Mouse (Mus musculus): ENCODE results near the gene Lce1b. TPM values are rescaled to one million over a fixed set of nuclear protein-coding genes. Genes with fewer than 3 reads are reported as not detected.
"Not testable (repeated sequence)": the region's sequence is repeated elsewhere in the genome, so short reads cannot be mapped to it uniquely, and the experiment has no call there.

The Lce1b gene
- total RNA-seq (2021) = not detected
- long read RNA-seq, experiment 1 = 0 reads
- long read RNA-seq, experiment 2 = 0 reads

GRCm38 (mm10) chr3:92656826-92657225 is at the start of gene Lce1b:
Gene Lce1b (minus strand): TSS chr3:92656926.
- no peak for DNase-seq (ENCODE audit: low spot score in 2 of 2)
- intact Hi-C loops (cut with DNase I) = no loop called here

- intact Hi-C loops (cut with DNase I) = no loop called here
- DNase-seq (ENCODE audit: low spot score in 2 of 2) = no peak
Measured at GRCm38 (mm10) chr3:92694613-92695012, 37.9 kb upstream of the Lce1b start.

GRCm38 (mm10) chr3:92691688-92692087 is 35.0 kb upstream of the Lce1b start:
- no peak for DNase-seq (ENCODE audit: low spot score in 2 of 2)
- intact Hi-C loops (cut with DNase I) = no loop called here

- DNase-seq (ENCODE audit: low spot score in 2 of 2) = peak in 1 of 2 experiments; percentile 12
- intact Hi-C loops (cut with DNase I) = not testable (repeated sequence)
Measured at GRCm38 (mm10) chr3:92689154-92689553, 32.4 kb upstream of the Lce1b start.

- DNase-seq (ENCODE audit: low spot score in 2 of 2) = no peak
- intact Hi-C loops (cut with DNase I) = no loop called here
Measured at GRCm38 (mm10) chr3:92687110-92687509, 30.4 kb upstream of the Lce1b start, which contains the start of gene Lce1d. Gene Lce1d (minus strand): TSS chr3:92687210.

GRCm38 (mm10) chr3:92678947-92679346 is 22.2 kb upstream of the Lce1b start, which contains the start of gene Lce1c:
Gene Lce1c (plus strand): TSS chr3:92679247.
- DNase-seq (ENCODE audit: low spot score in 2 of 2) = no peak
- intact Hi-C loops (cut with DNase I) = no loop called here

- DNase-seq (ENCODE audit: low spot score in 2 of 2) = no peak
- intact Hi-C loops (cut with DNase I) = no loop called here
Measured at GRCm38 (mm10) chr3:92670215-92670614, 13.5 kb upstream of the Lce1b start, which contains the start of gene Lce1a2. Gene Lce1a2 (minus strand): TSS chr3:92670315.

- DNase-seq (ENCODE audit: low spot score in 2 of 2) = no peak
- intact Hi-C loops (cut with DNase I) = no loop called here
Measured at GRCm38 (mm10) chr3:92648207-92648606, 8.5 kb downstream of the Lce1b start, which contains the start of gene Lce1a1. Gene Lce1a1 (minus strand): TSS chr3:92648307.

- intact Hi-C loops (cut with DNase I) = no loop called here
- DNase-seq (ENCODE audit: low spot score in 2 of 2) = no peak
Measured at GRCm38 (mm10) chr3:92639854-92640253, 16.9 kb downstream of the Lce1b start.

GRCm38 (mm10) chr3:92638653-92638991 is 18.1 kb downstream of the Lce1b start:
- intact Hi-C loops (cut with DNase I) = no loop called here
- DNase-seq (ENCODE audit: low spot score in 2 of 2) = no peak

GRCm38 (mm10) chr3:92637745-92638652 is 18.7 kb downstream of the Lce1b start:
- intact Hi-C loops (cut with DNase I) = no loop called here
- DNase-seq (ENCODE audit: low spot score in 2 of 2) = no peak

- DNase-seq (ENCODE audit: low spot score in 2 of 2) = no peak
- intact Hi-C loops (cut with DNase I) = no loop called here
Measured at GRCm38 (mm10) chr3:92621560-92621959, 35.2 kb downstream of the Lce1b start, which contains the start of gene Lce6a. Gene Lce6a (minus strand): TSS chr3:92621660.

- DNase-seq (ENCODE audit: low spot score in 2 of 2) = no peak
Measured at GRCm38 (mm10) chr3:92609804-92610203, 46.9 kb downstream of the Lce1b start.

GRCm38 (mm10) chr3:92607392-92607791 is 49.3 kb downstream of the Lce1b start, which contains the start of gene 2210017I01Rik:
Gene 2210017I01Rik (minus strand): TSS chr3:92607492.
- no peak for DNase-seq (ENCODE audit: low spot score in 2 of 2)
- intact Hi-C loops (cut with DNase I) = loop anchor here (10.0 kb wide), 2 partner anchors 213 to 453 kb away; no protein-coding TSS in a partner anchor

More at GRCm38 (mm10) chr3:92609804-92610203, 46.9 kb downstream of the Lce1b start:
- intact Hi-C loops (cut with DNase I) = loop anchor here (10.0 kb wide), 2 partner anchors 215 to 455 kb away; no protein-coding TSS in a partner anchor

Other genes starting within 250 kb of the Lce1b start
- not detected for gene Sprr2i, start 248.9 kb downstream of the Lce1b start, total RNA-seq (2021)
- not detected for gene Sprr2j-ps, start 238.8 kb downstream of the Lce1b start, total RNA-seq (2021)
- gene Gm9774, start 227.5 kb downstream of the Lce1b start, total RNA-seq (2021) = 1 to 10 TPM; 1.4 to 3.5 TPM
- not detected for gene Sprr2k, start 224.3 kb downstream of the Lce1b start, total RNA-seq (2021)
- gene Sprr1b, start 218.1 kb downstream of the Lce1b start, total RNA-seq (2021) = not detected
- not detected for gene Sprr3, start 198.2 kb downstream of the Lce1b start, total RNA-seq (2021)
- gene Sprr1a, start 171.0 kb downstream of the Lce1b start, total RNA-seq (2021) = not detected
- not detected for gene Sprr4, start 156.4 kb downstream of the Lce1b start, total RNA-seq (2021)
- gene 2310046K23Rik, start 122.4 kb downstream of the Lce1b start, total RNA-seq (2021) = not detected
- not detected for gene Ivl, start 83.2 kb downstream of the Lce1b start, total RNA-seq (2021)
- not detected for gene Smcp, start 67.9 kb downstream of the Lce1b start, total RNA-seq (2021)
- not detected for gene 2210017I01Rik, start 49.4 kb downstream of the Lce1b start, total RNA-seq (2021)
- gene Lce6a, start 35.3 kb downstream of the Lce1b start, total RNA-seq (2021) = not detected
- not detected for gene Lce1a1, start 8.6 kb downstream of the Lce1b start, total RNA-seq (2021)
- not detected for gene Lce1a2, start 13.4 kb upstream of the Lce1b start, total RNA-seq (2021)
- not detected for gene Lce1c, start 22.3 kb upstream of the Lce1b start, total RNA-seq (2021)
- gene Lce1d, start 30.3 kb upstream of the Lce1b start, total RNA-seq (2021) = not detected
- not detected for gene Lce1e, start 52.1 kb upstream of the Lce1b start, total RNA-seq (2021)
- gene Lce1f, start 63.4 kb upstream of the Lce1b start, total RNA-seq (2021) = not detected
- gene Gm38119, start 82.2 kb upstream of the Lce1b start, total RNA-seq (2021) = not detected
- gene Lce1g, start 95.4 kb upstream of the Lce1b start, total RNA-seq (2021) = not detected
- gene Lce1h, start 108.1 kb upstream of the Lce1b start, total RNA-seq (2021) = not detected
- gene Lce1i, start 122.0 kb upstream of the Lce1b start, total RNA-seq (2021) = not detected
- gene Lce1j, start 133.6 kb upstream of the Lce1b start, total RNA-seq (2021) = not detected
- gene Lce1k, start 151.0 kb upstream of the Lce1b start, total RNA-seq (2021) = not detected
- not detected for gene Kprp, start 170.3 kb upstream of the Lce1b start, total RNA-seq (2021)
- not detected for gene Lce1l, start 194.4 kb upstream of the Lce1b start, total RNA-seq (2021)
- not detected for gene 2310050C09Rik, start 213.3 kb upstream of the Lce1b start, total RNA-seq (2021)

Measured in left cerebral cortex, postnatal 14 days (tissue).